Comparison of ENCODE assay signal across 12 mouse cellular contexts in the genomic region with DNA sequence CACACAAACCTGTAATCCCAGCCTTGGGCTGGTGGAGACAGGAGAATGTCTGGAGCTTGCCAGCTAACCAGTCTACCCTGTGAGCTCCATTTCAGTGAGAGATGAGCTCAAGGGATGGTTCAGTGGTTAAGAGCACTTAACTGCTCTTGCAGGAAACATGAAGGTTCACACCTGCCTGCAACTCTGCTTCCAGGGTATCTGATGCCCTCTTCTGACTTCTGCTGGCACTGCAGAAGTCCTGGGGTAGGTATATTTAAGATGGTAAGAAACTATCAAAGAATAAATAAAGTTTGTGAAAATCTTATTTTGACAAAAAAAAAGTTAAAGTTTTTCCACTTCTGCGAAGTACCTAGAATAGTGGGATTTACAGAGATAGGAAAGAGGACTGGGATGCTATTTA. TPM values are rescaled to one million over a fixed set of nuclear protein-coding genes. Genes with fewer than 3 reads are reported as not detected.
DNase-seq lines count a peak whose midpoint lies in the region; ATAC-seq lines count a peak whose summit lies in the region.
"Had no signal": no experiment of that assay in that cellular context is flagged by ENCODE, and none has a peak within 500 bp of the region (broad histone marks: within the 10 kb centered on the region; RNA-seq: fewer than 3 reads in every experiment).

No protein-coding gene starts in this region.

- no peak overlapping the region for H3K9ac ChIP-seq in kidney, embryonic 15.5 days

- intact Hi-C loops in left cerebral cortex, postnatal 4 days (cut with DNase I) = no loop called here

- no peak overlapping the region for H3K4me3 ChIP-seq in kidney, embryonic 15.5 days (replicated peaks)

- no peaks in the 10 kb centered on the region for H3K9me3 ChIP-seq in kidney, embryonic 15.5 days (replicated peaks)

- 56% methylated on average over 1 of the region's 1 CpGs for WGBS in kidney, embryonic 15.5 days

- no peak overlapping the region for H3K4me2 ChIP-seq in kidney, embryonic 15.5 days

- H3K36me3 ChIP-seq in kidney, embryonic 15.5 days = peaks cover 14% of the 10 kb centered on the region

- no peak for DNase-seq in kidney, postnatal 14 days
- peak; percentile 19 to 23 for DNase-seq in natural killer cell, adult 2 months (ENCODE audit: low spot score in 2 of 2)
- DNase-seq in adrenal gland, adult 18-20 months (ENCODE audit: low spot score in 2 of 2) = no peak
- DNase-seq in left cerebral cortex, postnatal 4 days = no peak
- DNase-seq in left cerebral cortex, adult 11 months (ENCODE audit: low spot score) = no peak
- DNase-seq: right cerebral cortex, postnatal 25 days had no signal

- no peaks in the 10 kb centered on the region for H3K27me3 ChIP-seq in kidney, embryonic 15.5 days

- H3K4me1 ChIP-seq in kidney, embryonic 15.5 days = peaks cover 4% of the 10 kb centered on the region; the same call in 1 of the 2 replicates

- H3K27ac ChIP-seq in kidney, embryonic 15.5 days = no peak overlapping the region

- ATAC-seq in kidney, embryonic 15.5 days (replicated peaks; ENCODE audit: low FRiP score) = 0 out of 2 replicates have a peak, but pooled peaks have one; percentile 8
- ATAC-seq in CD4-positive, CD25-positive, alpha-beta regulatory T cell, adult 4 months = peak; percentile 44
- ATAC-seq in activated CD4-positive, CD25-positive, alpha-beta regulatory T cell, adult 4 months = peak; percentile 32

RNA-seq across cellular contexts. Expression of a gene that starts 6.9 kb away (rescaled TPM):
- 1.5 and 1.6 TPM in 2 replicates for polyA plus RNA-seq in kidney, embryonic 15.5 days (2015; fragmentation: Nextera tagmentation; extraction: Ambion mirVana)
- 1 to 10 TPM; 2.9 to 4.2 TPM for polyA plus RNA-seq in CD4-positive, CD25-positive, alpha-beta regulatory T cell, adult 4 months (2017; shearing (Covaris generic))
- polyA plus RNA-seq in activated CD4-positive, CD25-positive, alpha-beta regulatory T cell, adult 4 months (2017; shearing (Covaris generic)) = 1 to 10 TPM; 3.0 to 4.1 TPM
- total RNA-seq in adrenal gland, adult 18-20 months (2021) = 1 to 10 TPM; 7.4 to 9.6 TPM
- total RNA-seq in left cerebral cortex, postnatal 4 days (2021) = 10 to 100 TPM; 12.5 to 14.8 TPM

RNA-seq across cellular contexts. Expression of a gene that starts 20.5 kb away (rescaled TPM):
- polyA plus RNA-seq in kidney, embryonic 15.5 days (2015; fragmentation: Nextera tagmentation; extraction: Ambion mirVana) = 0.08 TPM in 1 of 2 replicates, not detected in the other
- polyA plus RNA-seq in CD4-positive, CD25-positive, alpha-beta regulatory T cell, adult 4 months (2017; shearing (Covaris generic)) = not detected
- polyA plus RNA-seq in activated CD4-positive, CD25-positive, alpha-beta regulatory T cell, adult 4 months (2017; shearing (Covaris generic)) = not detected
- total RNA-seq in adrenal gland, adult 18-20 months (2021) = not detected
- 1 to 10 TPM; 1.7 to 2.1 TPM for total RNA-seq in left cerebral cortex, postnatal 4 days (2021)
- total RNA-seq: monocyte, adult 5-6 weeks had no signal
- polyA plus RNA-seq: intestine, embryonic 14.5 days; liver, adult 2 months had no signal

RNA-seq across cellular contexts. Expression of a gene that starts 34.5 kb away (rescaled TPM):
- 7.4 and 7.8 TPM in 2 replicates for polyA plus RNA-seq in kidney, embryonic 15.5 days (2015; fragmentation: Nextera tagmentation; extraction: Ambion mirVana)
- polyA plus RNA-seq in CD4-positive, CD25-positive, alpha-beta regulatory T cell, adult 4 months (2017; shearing (Covaris generic)) = 1 to 10 TPM; 6.7 to 9.1 TPM
- 10 to 100 TPM; 10.6 to 11.1 TPM for polyA plus RNA-seq in activated CD4-positive, CD25-positive, alpha-beta regulatory T cell, adult 4 months (2017; shearing (Covaris generic))
- 10 to 100 TPM; 79.2 to 98.8 TPM for total RNA-seq in adrenal gland, adult 18-20 months (2021)
- 10 to 100 TPM; 87.9 to 89.1 TPM for total RNA-seq in left cerebral cortex, postnatal 4 days (2021)

Comparison
In these comparisons a context has a peak if more than half of its experiments do, and no peak if none do; other contexts are left out.
1. DNase-seq: peak in natural killer cell, adult 2 months (2 of 2); none in kidney, postnatal 14 days (single experiment), adrenal gland, adult 18-20 months (0 of 2), left cerebral cortex, postnatal 4 days (single experiment) and left cerebral cortex, adult 11 months (single experiment).
2. Peak in every context shown above with its lines, with median percentiles within 50 percentile points of each other: ATAC-seq.